Comparison of ENCODE assay signal across 8 mouse cellular contexts in the genomic region with DNA sequence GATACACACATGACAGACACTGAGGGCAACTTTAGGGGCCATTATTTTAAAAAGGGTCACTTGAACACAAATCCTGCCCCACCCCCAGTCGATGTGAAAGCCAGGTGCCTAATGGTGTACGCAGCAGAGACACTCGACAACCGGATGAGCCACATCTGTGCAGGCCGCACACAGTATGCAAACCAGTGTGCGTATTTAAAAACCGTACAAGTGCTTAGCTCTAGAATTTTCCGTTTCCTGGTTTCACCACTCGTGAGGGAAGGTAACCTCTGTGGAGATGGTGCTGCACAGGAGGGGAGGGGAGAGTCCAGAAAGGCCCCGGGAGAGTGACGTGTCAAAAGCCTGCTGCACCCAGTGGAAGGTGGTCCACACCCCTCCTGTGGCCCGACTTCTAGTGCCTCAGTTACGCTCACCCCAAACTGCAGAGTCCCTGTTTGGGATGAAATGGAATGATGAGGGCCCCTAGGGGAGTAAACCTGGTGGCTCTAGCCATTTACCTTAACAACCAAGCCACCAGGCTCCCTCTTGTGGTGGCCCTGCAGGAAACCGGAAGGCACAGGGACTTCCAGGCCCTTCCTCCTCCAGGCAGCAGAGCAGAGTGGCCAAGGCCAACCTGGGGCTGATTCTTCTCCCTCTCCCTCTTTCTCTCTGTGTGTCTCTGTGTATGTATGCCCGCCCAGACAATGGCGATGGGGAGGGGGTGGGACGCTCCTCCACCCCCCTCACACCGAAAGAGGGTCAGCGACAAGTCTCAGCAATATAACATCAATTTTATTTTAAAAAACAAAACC. TPM values are rescaled to one million over a fixed set of nuclear protein-coding genes. Genes with fewer than 3 reads are reported as not detected.
DNase-seq lines count a peak whose midpoint lies in the region; ATAC-seq lines count a peak whose summit lies in the region.

No protein-coding gene starts in this region.

- ATAC-seq in frontal cortex, adult (ENCODE audit: low TSS enrichment) = peak; percentile 57

- DNase-seq in frontal cortex, postnatal 25 days (ENCODE audit: low spot score in 2 of 2) = no peak
- DNase-seq in A20 (ENCODE audit: low read depth, low spot score) = peak; percentile 91
- DNase-seq in adrenal gland, postnatal 36 days = peak; percentile 61 to 68
- peak; percentile 63 to 73 for DNase-seq in kidney, postnatal 4 days
- DNase-seq in thymus, postnatal 36 days = peak; percentile 15 to 40
- no peak for DNase-seq in left cerebral cortex, adult 8-10 months (ENCODE audit: low spot score in 2 of 2)
- no peak for DNase-seq in urinary bladder, postnatal 14 days (ENCODE audit: low spot score)

RNA-seq across cellular contexts. Expression of a gene that starts 1.6 kb away (rescaled TPM):
- total RNA-seq in adrenal gland, postnatal 36 days (2021) = 1 to 10 TPM; 3.0 to 7.0 TPM
- total RNA-seq in left cerebral cortex, adult 8-10 months (2022) = 1 to 10 TPM; 3.7 to 4.8 (median 4.2) TPM

RNA-seq across cellular contexts. Expression of a gene that starts 6.7 kb away (rescaled TPM):
- 1 to 10 TPM in 1 of 2 experiments, under 1 TPM in 1; 0.79 to 1.3 TPM for total RNA-seq in adrenal gland, postnatal 36 days (2021)
- 1 to 10 TPM in 1 of 4 experiments, under 1 TPM in 3; 0.43 to 1.1 (median 0.51) TPM for total RNA-seq in left cerebral cortex, adult 8-10 months (2022)

RNA-seq across cellular contexts. Expression of a gene that starts 19.3 kb away (rescaled TPM):
- 10 to 100 TPM in 1 of 2 experiments, 1 to 10 TPM in 1; 9.5 to 12.9 TPM for total RNA-seq in adrenal gland, postnatal 36 days (2021)
- total RNA-seq in left cerebral cortex, adult 8-10 months (2022) = 1 to 10 TPM; 1.3 to 3.0 (median 2.1) TPM

RNA-seq across cellular contexts. Expression of a gene that starts 39.5 kb away (rescaled TPM):
- 10 to 100 TPM; 46.0 to 65.8 TPM for total RNA-seq in adrenal gland, postnatal 36 days (2021)
- total RNA-seq in left cerebral cortex, adult 8-10 months (2022) = 100 to 1,000 TPM; 103 to 120 (median 107) TPM

Comparison
In these comparisons a context has a peak if more than half of its experiments do, and no peak if none do; other contexts are left out.
1. DNase-seq: peak in A20 (single experiment), adrenal gland, postnatal 36 days (2 of 2), kidney, postnatal 4 days (2 of 2) and thymus, postnatal 36 days (2 of 2); none in frontal cortex, postnatal 25 days (0 of 2), left cerebral cortex, adult 8-10 months (0 of 2) and urinary bladder, postnatal 14 days (single experiment).